Mouse (Mus musculus): ENCODE measurements at regions not wholly inside any gene's neighbourhood (a gene's known extent, or its start where the extent isn't known, plus 50 kb on each side); places are given as distances from the start of the nearest gene placed in this dataset.

GRCm38 (mm10) chr1:88567198-88567597 is 57.3 kb upstream of the Glrp1 start:
- Histone ChIP-seq H3K4me1 (replicated peaks; ENCODE audit: control insufficient read depth, insufficient read depth, low read length) (no peaks in the 10 kb centered on the region; the same call in 1 of the 2 replicates), H3K9me3 (ENCODE audit: control insufficient read depth, low read length) (no peaks in the 10 kb centered on the region; the same call in 1 of the 2 replicates), H3K9ac (ENCODE audit: low read length) (no peak overlapping the region), H3K27ac (ENCODE audit: low read depth, low read length) (no peak overlapping the region), H3K4me3 (ENCODE audit: low read depth, low read length) (no peak overlapping the region), H3K27me3 (ENCODE audit: control insufficient read depth, insufficient read depth, low read length) (no peaks in the 10 kb centered on the region), H3K36me3 (ENCODE audit: control insufficient read depth, insufficient read depth, low read length) (no peaks in the 10 kb centered on the region), H3K4me2 (ENCODE audit: low read depth, low read length, severe bottlenecking) (no peak overlapping the region)
- DNase-seq (ENCODE audit: low spot score) (no peak), ATAC-seq (replicated peaks; ENCODE audit: low FRiP score) (no peak)
- 80% methylated on average over 1 of the region's 1 CpGs for WGBS

DNA sequence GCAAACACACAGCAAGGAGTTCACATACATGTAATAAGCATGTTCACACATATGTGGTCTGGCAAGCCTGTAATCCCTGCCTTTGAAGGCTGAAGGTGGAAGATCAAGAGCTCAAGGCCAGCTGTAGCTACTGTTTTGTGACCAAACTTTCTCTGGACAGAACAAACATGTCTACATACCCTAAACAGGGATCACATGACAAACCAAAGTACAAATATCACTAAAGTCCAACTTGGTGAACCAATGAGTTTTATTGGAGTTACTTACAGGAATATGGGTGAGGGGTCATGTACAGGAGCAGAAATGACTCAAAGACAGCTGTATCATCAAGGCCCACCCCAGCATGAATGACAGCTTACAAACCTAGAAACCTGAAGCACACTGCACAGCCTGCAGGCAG is 56.6 kb upstream of the Glrp1 start:
- no peaks in the 10 kb centered on the region for H3K9me3 ChIP-seq (ENCODE audit: control insufficient read depth, low read length)
- no peak overlapping the region for H3K4me2 ChIP-seq (ENCODE audit: low read depth, low read length, severe bottlenecking)
- ATAC-seq (replicated peaks; ENCODE audit: low FRiP score) (no peak), DNase-seq (ENCODE audit: low spot score) (no peak)
- no peaks in the 10 kb centered on the region for H3K36me3 ChIP-seq (ENCODE audit: control insufficient read depth, insufficient read depth, low read length)
- H3K27ac ChIP-seq (ENCODE audit: low read depth, low read length), result no peak overlapping the region
- no peaks in the 10 kb centered on the region for H3K27me3 ChIP-seq (ENCODE audit: control insufficient read depth, insufficient read depth, low read length)
- no peak overlapping the region for H3K4me3 ChIP-seq (ENCODE audit: low read depth, low read length)
- H3K9ac ChIP-seq (ENCODE audit: low read length), result no peak overlapping the region
- no peaks in the 10 kb centered on the region; the same call in 1 of the 2 replicates for H3K4me1 ChIP-seq (replicated peaks; ENCODE audit: control insufficient read depth, insufficient read depth, low read length)

DNA sequence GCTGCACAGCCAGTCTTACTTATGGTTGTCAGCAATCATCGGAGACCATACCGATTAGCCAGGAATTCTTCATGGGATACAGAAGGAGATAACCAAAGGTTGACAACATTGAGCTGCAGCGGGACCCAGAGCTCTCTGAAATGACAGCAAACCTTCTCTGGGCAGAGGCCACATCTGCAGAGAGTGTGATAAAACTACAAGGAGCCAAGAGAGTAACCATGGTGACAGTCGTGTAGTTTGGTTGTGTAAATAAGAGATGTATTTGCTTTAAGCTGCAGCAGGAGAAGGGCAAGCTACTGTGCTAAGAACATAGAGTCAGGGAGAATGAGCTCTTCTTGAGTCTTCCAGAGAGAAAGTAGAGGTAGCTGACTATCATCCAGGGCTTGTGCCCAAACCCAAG is 55.0 kb upstream of the Glrp1 start:
- no peak overlapping the region for H3K4me3 ChIP-seq (ENCODE audit: low read depth, low read length)
- H3K27ac ChIP-seq (ENCODE audit: low read depth, low read length), result no peak overlapping the region
- H3K4me2 ChIP-seq (ENCODE audit: low read depth, low read length, severe bottlenecking), result no peak overlapping the region
- H3K27me3 ChIP-seq (ENCODE audit: control insufficient read depth, insufficient read depth, low read length), result no peaks in the 10 kb centered on the region
- no peaks in the 10 kb centered on the region for H3K9me3 ChIP-seq (ENCODE audit: control insufficient read depth, low read length)
- no peaks in the 10 kb centered on the region; the same call in 1 of the 2 replicates for H3K4me1 ChIP-seq (replicated peaks; ENCODE audit: control insufficient read depth, insufficient read depth, low read length)
- H3K9ac ChIP-seq (ENCODE audit: low read length), result no peak overlapping the region
- ATAC-seq (replicated peaks; ENCODE audit: low FRiP score) (no peak), DNase-seq (ENCODE audit: low spot score) (no peak)
- H3K36me3 ChIP-seq (ENCODE audit: control insufficient read depth, insufficient read depth, low read length), result no peaks in the 10 kb centered on the region
- 90% methylated on average over 4 of the region's 4 CpGs for WGBS

DNA sequence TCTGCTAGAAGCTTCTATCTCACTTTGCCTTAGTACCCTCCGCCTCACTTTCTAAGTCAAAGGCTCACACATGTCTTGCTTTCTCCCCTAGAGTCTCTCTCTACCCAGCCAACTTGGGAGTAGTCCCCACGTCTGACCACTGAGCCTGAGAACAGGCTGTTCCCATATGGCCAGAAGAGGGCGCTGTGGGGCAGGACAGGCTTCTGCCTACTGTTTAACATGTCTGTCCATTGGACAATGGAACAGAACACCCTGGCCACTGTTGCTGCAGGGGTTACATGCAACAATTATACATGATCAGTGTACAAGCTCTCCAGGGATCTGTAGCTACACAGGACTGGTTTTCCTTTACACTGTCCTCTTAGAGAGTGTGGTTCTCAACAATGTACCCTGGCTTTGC is 52.5 kb upstream of the Glrp1 start:
- no peaks in the 10 kb centered on the region for H3K9me3 ChIP-seq (ENCODE audit: control insufficient read depth, low read length)
- 17% methylated on average over 3 of the region's 3 CpGs for WGBS
- no peaks in the 10 kb centered on the region for H3K36me3 ChIP-seq (ENCODE audit: control insufficient read depth, insufficient read depth, low read length)
- peak; percentile 69 for ATAC-seq (replicated peaks; ENCODE audit: low FRiP score)
- no peak overlapping the region for H3K9ac ChIP-seq (ENCODE audit: low read length)
- 0 out of 2 replicates have a peak, but pooled peaks cover 2% of the 10 kb centered on the region for H3K4me1 ChIP-seq (replicated peaks; ENCODE audit: control insufficient read depth, insufficient read depth, low read length)
- no peak overlapping the region for H3K4me2 ChIP-seq (ENCODE audit: low read depth, low read length, severe bottlenecking)
- H3K4me3 ChIP-seq (ENCODE audit: low read depth, low read length), result no peak overlapping the region
- peak; percentile 91 for DNase-seq (ENCODE audit: low spot score)
- H3K27ac ChIP-seq (ENCODE audit: low read depth, low read length), result no peak overlapping the region
- H3K27me3 ChIP-seq (ENCODE audit: control insufficient read depth, insufficient read depth, low read length), result no peaks in the 10 kb centered on the region

DNA sequence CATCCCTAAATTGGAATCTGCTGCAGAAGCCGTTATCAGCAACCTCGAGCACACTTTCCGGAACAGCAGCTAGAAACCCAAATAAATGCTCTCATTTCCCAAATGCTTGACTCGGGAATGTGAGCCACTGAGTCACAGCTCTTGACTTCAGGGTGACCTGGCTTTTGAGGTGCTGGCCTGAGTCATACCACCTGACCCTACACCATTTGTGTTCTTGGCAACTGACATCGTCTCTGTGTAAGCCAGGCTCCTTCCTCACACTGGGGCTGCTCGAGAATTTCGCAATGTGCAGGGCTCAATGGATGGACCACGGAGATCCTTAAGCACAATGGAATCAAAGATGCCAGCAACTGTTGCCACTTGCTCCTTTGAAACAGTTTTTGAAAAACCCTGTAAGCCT is 50.9 kb upstream of the Glrp1 start:
- WGBS, result 60% methylated on average over 8 of the region's 8 CpGs
- Histone ChIP-seq H3K9ac (ENCODE audit: low read length) (no peak overlapping the region), H3K4me3 (ENCODE audit: low read depth, low read length) (no peak overlapping the region), H3K27ac (ENCODE audit: low read depth, low read length) (no peak overlapping the region), H3K36me3 (ENCODE audit: control insufficient read depth, insufficient read depth, low read length) (no peaks in the 10 kb centered on the region), H3K4me1 (replicated peaks; ENCODE audit: control insufficient read depth, insufficient read depth, low read length) (0 out of 2 replicates have a peak, but pooled peaks cover 2% of the 10 kb centered on the region), H3K27me3 (ENCODE audit: control insufficient read depth, insufficient read depth, low read length) (no peaks in the 10 kb centered on the region), H3K9me3 (ENCODE audit: control insufficient read depth, low read length) (no peaks in the 10 kb centered on the region), H3K4me2 (ENCODE audit: low read depth, low read length, severe bottlenecking) (no peak overlapping the region)
- no peak for ATAC-seq (replicated peaks; ENCODE audit: low FRiP score)
- no peak for DNase-seq (ENCODE audit: low spot score)
